Mouse (Mus musculus): Measurements from ENCODE around the gene Epb41l1. TPM values are rescaled to one million over a fixed set of nuclear protein-coding genes. Genes with fewer than 3 reads are reported as not detected.

Gene Epb41l1
- polyA plus RNA-seq, 1 experiment from 2014 or later: 4.2 TPM

GRCm38 (mm10) chr2:156533160-156533559, 112.5 kb downstream of the Epb41l1 start:
- Histone ChIP-seq H3K27ac (ENCODE audit: low read depth) (no peak overlapping the region), H3K4me2 (ENCODE audit: low read length) (no peak overlapping the region), H3K4me3 (ENCODE audit: low read depth, low read length) (no peak overlapping the region), H3K36me3 (ENCODE audit: control insufficient read depth, insufficient read depth, low read length) (peaks cover 27% of the 10 kb centered on the region; the same call in 1 of the 2 replicates), H3K9me3 (ENCODE audit: control insufficient read depth, low read length) (no peaks in the 10 kb centered on the region), H3K9ac (ENCODE audit: low read length) (no peak overlapping the region), H3K4me1 (replicated peaks; ENCODE audit: control insufficient read depth, insufficient read depth, low read length) (no peaks in the 10 kb centered on the region), H3K27me3 (replicated peaks; ENCODE audit: control insufficient read depth, insufficient read depth, low read length) (no peaks in the 10 kb centered on the region)
- DNase-seq (ENCODE audit: low spot score): no peak
- no peak for ATAC-seq (replicated peaks; ENCODE audit: low FRiP score, low TSS enrichment, low read depth)
- WGBS: 65% methylated on average over 2 of the region's 2 CpGs

DNA sequence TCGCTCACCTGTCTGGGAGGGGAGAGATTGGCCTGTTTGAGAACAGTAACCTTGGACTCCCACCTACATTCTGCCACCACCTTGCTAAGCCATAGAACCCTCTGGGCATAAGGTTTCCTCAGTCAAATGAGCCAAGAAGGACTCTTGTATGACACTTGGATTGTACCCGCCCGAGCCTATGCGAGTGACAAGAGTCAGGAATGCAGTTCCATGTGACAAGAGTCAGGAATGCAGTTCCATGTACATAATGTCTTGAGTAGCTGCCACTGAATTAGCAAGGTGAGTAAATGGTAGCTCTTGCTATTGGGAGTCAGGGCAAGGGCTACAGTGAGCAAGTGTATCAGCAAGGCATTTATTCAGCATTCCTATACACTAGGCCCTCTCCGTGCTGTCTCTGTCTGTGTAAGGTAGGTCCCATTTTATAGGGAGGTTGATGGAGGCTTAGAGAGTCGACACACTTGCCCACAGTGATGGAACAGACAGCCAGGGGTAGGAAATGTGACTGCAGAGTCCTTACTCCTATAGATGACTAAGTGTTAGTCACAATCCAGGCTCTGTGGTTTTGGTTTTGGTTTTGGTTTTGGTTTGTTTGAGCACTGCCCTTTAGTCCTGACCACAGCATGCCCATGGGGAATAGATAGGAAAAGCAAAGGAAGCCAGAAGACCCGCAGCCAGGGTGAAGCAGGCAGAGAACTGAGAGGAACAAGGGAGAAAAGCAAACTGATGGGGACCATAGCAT, 118.3 kb downstream of the Epb41l1 start:
- no peak overlapping the region for H3K4me2 ChIP-seq (ENCODE audit: low read length)
- H3K9me3 ChIP-seq (ENCODE audit: control insufficient read depth, low read length): no peaks in the 10 kb centered on the region
- H3K4me1 ChIP-seq (replicated peaks; ENCODE audit: control insufficient read depth, insufficient read depth, low read length): no peaks in the 10 kb centered on the region
- no peaks in the 10 kb centered on the region for H3K27me3 ChIP-seq (replicated peaks; ENCODE audit: control insufficient read depth, insufficient read depth, low read length)
- H3K27ac ChIP-seq (ENCODE audit: low read depth): no peak overlapping the region
- no peak for DNase-seq (ENCODE audit: low spot score)
- no peak overlapping the region for H3K4me3 ChIP-seq (ENCODE audit: low read depth, low read length)
- ATAC-seq (replicated peaks; ENCODE audit: low FRiP score, low TSS enrichment, low read depth): no peak
- H3K36me3 ChIP-seq (ENCODE audit: control insufficient read depth, insufficient read depth, low read length): 0 out of 2 replicates have a peak, but pooled peaks cover 24% of the 10 kb centered on the region
- H3K9ac ChIP-seq (ENCODE audit: low read length): no peak overlapping the region
- WGBS: 88% methylated on average over 7 of the region's 7 CpGs

DNA sequence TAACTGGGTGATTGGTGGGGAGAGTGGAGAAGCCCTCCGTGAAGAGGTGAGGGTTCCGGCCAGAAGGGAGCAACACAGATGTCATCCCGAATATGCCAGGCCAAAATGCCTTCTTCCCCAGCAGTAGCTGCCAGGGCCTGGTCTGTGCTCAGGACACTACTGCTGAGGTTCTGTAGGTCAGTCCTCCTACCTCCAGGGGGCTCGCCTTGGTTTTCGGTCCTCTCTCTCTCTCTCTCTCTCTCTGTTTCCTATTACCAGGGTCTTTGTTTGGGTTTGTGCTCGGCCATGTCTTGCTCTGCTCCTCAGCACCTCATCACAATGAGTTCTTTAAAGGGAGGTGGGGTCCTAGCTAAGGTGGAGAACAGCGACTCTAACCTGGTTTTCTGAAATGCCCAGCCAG, 120.3 kb downstream of the Epb41l1 start:
- Histone ChIP-seq H3K27ac (ENCODE audit: low read depth) (no peak overlapping the region), H3K4me2 (ENCODE audit: low read length) (no peak overlapping the region), H3K9me3 (ENCODE audit: control insufficient read depth, low read length) (no peaks in the 10 kb centered on the region), H3K27me3 (replicated peaks; ENCODE audit: control insufficient read depth, insufficient read depth, low read length) (no peaks in the 10 kb centered on the region), H3K4me1 (replicated peaks; ENCODE audit: control insufficient read depth, insufficient read depth, low read length) (no peaks in the 10 kb centered on the region), H3K9ac (ENCODE audit: low read length) (no peak overlapping the region), H3K4me3 (ENCODE audit: low read depth, low read length) (no peak overlapping the region), H3K36me3 (ENCODE audit: control insufficient read depth, insufficient read depth, low read length) (0 out of 2 replicates have a peak, but pooled peaks cover 19% of the 10 kb centered on the region)
- no peak for ATAC-seq (replicated peaks; ENCODE audit: low FRiP score, low TSS enrichment, low read depth)
- no peak for DNase-seq (ENCODE audit: low spot score)
- 83% methylated on average over 7 of the region's 7 CpGs for WGBS

GRCm38 (mm10) chr2:156542410-156542809, 121.7 kb downstream of the Epb41l1 start:
- 76% methylated on average over 8 of the region's 8 CpGs for WGBS
- Histone ChIP-seq H3K27ac (ENCODE audit: low read depth) (no peak overlapping the region), H3K9me3 (ENCODE audit: control insufficient read depth, low read length) (no peaks in the 10 kb centered on the region), H3K4me1 (replicated peaks; ENCODE audit: control insufficient read depth, insufficient read depth, low read length) (no peaks in the 10 kb centered on the region; the same call in 1 of the 2 replicates), H3K9ac (ENCODE audit: low read length) (no peak overlapping the region), H3K4me2 (ENCODE audit: low read length) (no peak overlapping the region), H3K4me3 (ENCODE audit: low read depth, low read length) (no peak overlapping the region), H3K27me3 (replicated peaks; ENCODE audit: control insufficient read depth, insufficient read depth, low read length) (no peaks in the 10 kb centered on the region), H3K36me3 (ENCODE audit: control insufficient read depth, insufficient read depth, low read length) (0 out of 2 replicates have a peak, but pooled peaks cover 12% of the 10 kb centered on the region)
- ATAC-seq (replicated peaks; ENCODE audit: low FRiP score, low TSS enrichment, low read depth): no peak
- DNase-seq (ENCODE audit: low spot score): no peak

DNA sequence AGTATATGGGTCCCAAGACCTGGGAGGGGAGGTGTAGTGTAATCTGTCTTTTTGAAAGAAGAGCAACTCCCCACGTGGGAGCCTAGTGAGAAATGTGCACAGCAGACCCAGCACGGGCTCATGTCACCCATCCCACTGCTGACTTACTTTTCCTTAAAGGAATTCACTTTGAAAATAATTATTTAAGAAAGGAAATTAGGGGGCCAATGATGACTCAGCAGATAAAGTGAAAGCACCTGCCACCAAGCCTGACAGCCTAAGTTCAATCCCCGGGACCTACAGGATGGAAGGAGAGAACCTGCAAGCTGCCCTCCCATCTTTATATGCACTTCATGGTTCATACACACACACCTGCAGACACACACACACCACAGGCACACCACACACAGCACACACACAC, 123.1 kb downstream of the Epb41l1 start:
- Histone ChIP-seq H3K36me3 (ENCODE audit: control insufficient read depth, insufficient read depth, low read length) (0 out of 2 replicates have a peak, but pooled peaks cover 8% of the 10 kb centered on the region), H3K27me3 (replicated peaks; ENCODE audit: control insufficient read depth, insufficient read depth, low read length) (no peaks in the 10 kb centered on the region), H3K27ac (ENCODE audit: low read depth) (no peak overlapping the region), H3K9ac (ENCODE audit: low read length) (no peak overlapping the region), H3K4me2 (ENCODE audit: low read length) (no peak overlapping the region), H3K4me3 (ENCODE audit: low read depth, low read length) (no peak overlapping the region), H3K9me3 (ENCODE audit: control insufficient read depth, low read length) (no peaks in the 10 kb centered on the region), H3K4me1 (replicated peaks; ENCODE audit: control insufficient read depth, insufficient read depth, low read length) (peaks cover 4% of the 10 kb centered on the region)
- DNase-seq (ENCODE audit: low spot score) (no peak), ATAC-seq (replicated peaks; ENCODE audit: low FRiP score, low TSS enrichment, low read depth) (no peak)
- WGBS: 69% methylated on average over 3 of the region's 3 CpGs

DNA sequence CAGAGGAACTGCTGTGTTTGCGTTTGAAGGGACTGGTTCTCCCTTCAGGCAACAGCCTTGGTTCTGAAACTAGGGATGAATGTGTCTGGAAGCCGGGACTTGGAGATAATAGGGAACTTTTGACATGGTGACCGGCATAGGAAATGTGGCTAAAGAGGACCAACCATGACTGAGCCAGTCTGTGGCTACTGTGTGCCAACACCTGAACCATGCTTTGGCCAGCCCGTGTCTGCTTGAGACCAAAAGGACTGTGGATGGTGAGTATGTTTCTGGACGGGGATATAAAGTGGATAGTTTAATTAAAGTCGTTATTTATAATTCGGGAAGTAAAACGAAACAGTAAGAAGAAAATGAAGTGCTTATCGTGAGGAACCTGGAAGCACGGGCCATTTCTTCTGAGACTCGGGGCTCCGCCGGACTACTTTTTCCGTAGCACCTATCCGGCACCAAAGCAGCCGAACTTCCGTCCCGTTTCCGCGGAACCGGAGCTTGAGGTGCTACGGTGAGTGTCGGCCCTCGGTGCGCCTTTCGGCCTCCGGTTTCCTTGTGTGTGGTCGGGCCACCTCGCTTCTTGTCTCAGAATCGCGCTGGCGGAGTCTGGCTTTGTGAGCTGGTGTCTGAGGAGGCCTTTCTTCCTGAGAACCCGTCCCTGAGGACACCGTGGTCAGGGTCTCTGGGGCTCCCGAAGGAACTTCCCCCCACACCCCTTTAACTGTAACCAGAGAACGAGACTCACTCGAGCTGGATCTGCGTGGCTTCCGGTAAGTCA, 126.6 kb downstream of the Epb41l1 start, which contains the start of gene Aar2:
TSS of gene Aar2 (plus strand) at position 462 of the 769 bp plus-strand sequence.
- no peaks in the 10 kb centered on the region for H3K27me3 ChIP-seq (replicated peaks; ENCODE audit: control insufficient read depth, insufficient read depth, low read length)
- H3K4me1 ChIP-seq (replicated peaks; ENCODE audit: control insufficient read depth, insufficient read depth, low read length): peaks cover 4% of the 10 kb centered on the region
- H3K4me2 ChIP-seq (ENCODE audit: low read length): peak within 1 kb of the TSS; percentile 92
- WGBS: 5% methylated on average over 39 of the region's 39 CpGs
- H3K4me3 ChIP-seq (ENCODE audit: low read depth, low read length): peak within 1 kb of the TSS; percentile 90
- DNase-seq (ENCODE audit: low spot score): peak; percentile 98
- peaks cover 18% of the 10 kb centered on the region for H3K36me3 ChIP-seq (ENCODE audit: control insufficient read depth, insufficient read depth, low read length)
- no peaks in the 10 kb centered on the region for H3K9me3 ChIP-seq (ENCODE audit: control insufficient read depth, low read length)
- peak within 1 kb of the TSS; percentile 91 for H3K9ac ChIP-seq (ENCODE audit: low read length)
- ATAC-seq (replicated peaks; ENCODE audit: low FRiP score, low TSS enrichment, low read depth): peak; percentile 63; the same call in 1 of the 2 replicates
- H3K27ac ChIP-seq (ENCODE audit: low read depth): peak within 1 kb of the TSS; percentile 39; the same call in 1 of the 2 replicates

GRCm38 (mm10) chr2:156552421-156552820, 131.7 kb downstream of the Epb41l1 start:
- Histone ChIP-seq H3K4me2 (ENCODE audit: low read length) (no peak overlapping the region), H3K27ac (ENCODE audit: low read depth) (no peak overlapping the region), H3K9me3 (ENCODE audit: control insufficient read depth, low read length) (no peaks in the 10 kb centered on the region), H3K4me3 (ENCODE audit: low read depth, low read length) (no peak overlapping the region), H3K36me3 (ENCODE audit: control insufficient read depth, insufficient read depth, low read length) (peaks cover 64% of the 10 kb centered on the region), H3K27me3 (replicated peaks; ENCODE audit: control insufficient read depth, insufficient read depth, low read length) (no peaks in the 10 kb centered on the region), H3K4me1 (replicated peaks; ENCODE audit: control insufficient read depth, insufficient read depth, low read length) (peaks cover 4% of the 10 kb centered on the region; the same call in 1 of the 2 replicates), H3K9ac (ENCODE audit: low read length) (no peak overlapping the region)
- 89% methylated on average over 4 of the region's 4 CpGs for WGBS
- DNase-seq (ENCODE audit: low spot score) (no peak), ATAC-seq (replicated peaks; ENCODE audit: low FRiP score, low TSS enrichment, low read depth) (no peak)

DNA sequence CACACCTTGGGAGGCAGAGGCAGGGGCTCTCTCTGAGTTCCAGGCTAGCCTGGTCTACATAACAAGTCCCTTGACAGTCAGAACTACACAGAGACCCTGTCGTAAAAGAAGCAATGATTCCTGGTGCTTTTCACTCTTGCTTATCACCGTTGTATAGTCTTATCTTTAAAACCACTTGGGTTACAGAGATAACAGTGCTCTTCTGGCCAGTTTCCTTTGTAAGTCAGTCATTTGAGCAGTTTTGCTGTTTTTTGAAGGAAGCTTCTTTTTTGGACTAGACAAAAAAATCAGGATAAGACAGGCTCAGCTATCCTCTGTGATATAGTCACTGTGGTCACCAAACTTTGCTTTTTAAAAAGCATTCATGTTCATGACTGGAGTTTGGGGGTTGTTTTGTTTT, 141.1 kb downstream of the Epb41l1 start:
- Histone ChIP-seq H3K27me3 (replicated peaks; ENCODE audit: control insufficient read depth, insufficient read depth, low read length) (no peaks in the 10 kb centered on the region), H3K36me3 (ENCODE audit: control insufficient read depth, insufficient read depth, low read length) (peaks cover 58% of the 10 kb centered on the region)
- no peak for ATAC-seq (replicated peaks; ENCODE audit: low FRiP score, low TSS enrichment, low read depth)

More for the DNA sequence above, 141.1 kb downstream of the Epb41l1 start:
- H3K9me3 ChIP-seq (ENCODE audit: control insufficient read depth, low read length): no peaks in the 10 kb centered on the region
- no peak overlapping the region for H3K27ac ChIP-seq (ENCODE audit: low read depth)
- no peak overlapping the region for H3K9ac ChIP-seq (ENCODE audit: low read length)
- H3K4me2 ChIP-seq (ENCODE audit: low read length): no peak overlapping the region
- H3K4me3 ChIP-seq (ENCODE audit: low read depth, low read length): no peak overlapping the region
- 55% methylated on average over 2 of the region's 2 CpGs for WGBS
- no peaks in the 10 kb centered on the region for H3K4me1 ChIP-seq (replicated peaks; ENCODE audit: control insufficient read depth, insufficient read depth, low read length)
- DNase-seq (ENCODE audit: low spot score): no peak

Data from intestine, embryonic 14.5 days (tissue).